Mouse (Mus musculus) limb, embryonic 11.5 days (tissue): ENCODE data around the gene Gtf2h3. TPM values are rescaled to one million over a fixed set of nuclear protein-coding genes. Genes with fewer than 3 reads are reported as not detected.

ENCODE experiments used
- ATAC-seq: fragments of 200-750 bp; cut with Nextera tagmentation; 2 replicates; pipeline ENCODE4 v1.8.0; 2017; ENCODE audit warnings: low read depth; ENCODE audit not compliant: insufficient number of reproducible peaks, low FRiP score, low TSS enrichment
- DNase-seq: peaks from one replicate; pipeline ENCODE4 v3.0.0-alpha.2; 2015; ENCODE audit warnings: low spot score
- H3K27ac ChIP-seq: fragments of 300-500 bp; sonication (generic); replicated peaks from 2 replicates; pipeline ENCODE4 v1.5.1; 2014; ENCODE audit warnings: low read depth, mild to moderate bottlenecking, low read length
- H3K27me3 ChIP-seq: fragments of 300-500 bp; sonication (generic); 2 replicates; pipeline ENCODE4 v1.6.1; 2014; ENCODE audit warnings: mild to moderate bottlenecking, low read length, mixed read lengths; ENCODE audit not compliant: control insufficient read depth, insufficient read depth
- H3K36me3 ChIP-seq: fragments of 300-500 bp; sonication (generic); 2 replicates; pipeline ENCODE4 v1.6.1; 2014; ENCODE audit warnings: mild to moderate bottlenecking, low read length, moderate library complexity, mixed read lengths; ENCODE audit not compliant: control insufficient read depth, insufficient read depth
- H3K4me1 ChIP-seq: fragments of 300-500 bp; sonication (generic); 2 replicates; pipeline ENCODE4 v1.6.1; 2014; ENCODE audit warnings: low read length, mixed read lengths; ENCODE audit not compliant: control insufficient read depth, insufficient read depth
- H3K4me2 ChIP-seq: fragments of 300-500 bp; sonication (generic); 2 replicates; pipeline ENCODE4 v1.6.1; 2014; ENCODE audit warnings: low read depth, mild to moderate bottlenecking, moderate library complexity; ENCODE audit not compliant: severe bottlenecking
- H3K4me3 ChIP-seq: fragments of 300-500 bp; sonication (generic); 2 replicates; pipeline ENCODE4 v1.5.1; 2014; ENCODE audit warnings: low read depth, low read length
- H3K9ac ChIP-seq: fragments of 300-500 bp; sonication (generic); 2 replicates; pipeline ENCODE4 v1.6.1; 2014; ENCODE audit warnings: mild to moderate bottlenecking, low read length
- H3K9me3 ChIP-seq: fragments of 300-500 bp; sonication (generic); 2 replicates; pipeline ENCODE4 v1.6.1; 2016; ENCODE audit warnings: low read length; ENCODE audit not compliant: control insufficient read depth
- WGBS: fragments of 180-500 bp; shearing (Covaris S2); extraction: QIAGEN DNeasy Blood & Tissue Kit; methylation state at CpG from one replicate; pipeline ENCODE4 v1.1.7; 2014; 5-methylcytosine and 5-hydroxymethylcytosine counted together
- polyA plus RNA-seq: library from polyadenylated mRNA; unstranded; fragments of >200 nt; fragmentation: Nextera tagmentation; extraction: Ambion mirVana; gene quantifications from 2 replicates; pipeline ENCODE4 v1.2.1, GENCODE M21; 2014

The Gtf2h3 gene
- polyA plus RNA-seq: 98.7 and 107 TPM in 2 replicates

DNA sequence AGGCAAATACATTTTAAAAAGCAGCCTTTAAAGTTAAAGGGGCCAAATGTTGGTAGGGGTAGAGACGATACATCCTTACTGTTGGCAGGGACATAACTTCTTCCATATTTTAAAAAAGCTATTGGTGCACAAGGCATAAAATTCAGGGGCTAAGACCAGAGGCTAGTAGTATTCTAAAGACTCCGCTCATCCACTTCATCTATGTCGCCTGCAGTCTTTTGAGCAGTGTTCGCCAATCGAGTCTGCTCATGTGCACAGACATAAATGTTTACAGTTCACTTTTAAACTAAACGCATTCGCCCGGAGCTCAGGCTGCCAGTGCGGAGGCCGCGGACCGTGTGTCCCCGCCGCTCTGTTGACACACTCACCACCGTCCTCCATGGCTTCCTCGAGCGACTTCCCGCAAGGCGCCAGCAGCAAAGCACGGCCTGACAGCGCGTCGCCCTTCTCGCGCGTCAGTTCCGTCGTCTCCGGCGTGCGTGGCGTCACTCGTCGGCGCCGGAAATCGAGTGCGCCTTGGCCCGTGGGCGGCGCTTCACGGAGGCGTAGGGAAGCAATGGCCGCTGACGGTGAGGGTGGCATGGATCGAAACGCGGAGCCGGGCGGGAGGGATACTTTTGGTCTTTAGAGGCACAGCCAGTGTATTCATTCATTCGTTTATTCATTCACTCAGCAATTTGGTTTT is at the start of gene Gtf2h3, which contains the start of gene Eif2b1:
Gtf2h3 (plus strand) TSS at position 508 of the 685 bp plus-strand sequence.
Eif2b1 (minus strand) TSS at position 499 of the 685 bp plus-strand sequence.
- DNase-seq (peak; percentile 97), ATAC-seq (peak; percentile 82)
- Histone ChIP-seq H3K4me2 (peak within 1 kb of the TSS; percentile 73), H3K4me1 (peaks cover 8% of the 10 kb centered on the region), H3K9me3 (no peaks in the 10 kb centered on the region), H3K9ac (peak within 1 kb of the TSS; percentile 71), H3K36me3 (peaks cover 9% of the 10 kb centered on the region), H3K4me3 (peak within 1 kb of the TSS; percentile 67), H3K27me3 (no peaks in the 10 kb centered on the region), H3K27ac (no peak within 1 kb of the TSS)
- under 1% methylated on average over 51 of the region's 51 CpGs for WGBS

DNA sequence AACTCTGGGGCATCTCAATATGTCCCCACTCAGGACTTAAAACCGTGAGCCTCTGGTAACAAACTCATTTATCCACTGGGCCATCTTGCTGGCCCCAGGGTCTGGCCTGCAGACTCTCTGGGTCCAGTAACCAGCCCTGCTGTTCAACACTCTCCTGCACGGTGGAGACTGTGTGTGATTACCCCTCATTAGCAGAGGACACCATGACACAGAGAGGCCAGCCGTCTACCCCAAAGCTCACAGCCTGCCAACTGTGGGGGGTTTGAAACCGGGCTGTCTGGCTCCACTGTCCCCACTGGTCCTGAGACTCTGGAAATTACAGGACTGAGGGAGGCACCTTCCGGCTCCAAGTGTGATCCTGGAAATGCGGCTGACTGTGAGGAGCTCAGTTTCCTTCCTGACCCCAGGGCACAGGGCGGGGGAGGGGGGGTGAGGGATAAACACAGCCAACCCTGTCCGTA is 49.7 kb upstream of the Gtf2h3 start:
- peaks cover 25% of the 10 kb centered on the region for H3K4me1 ChIP-seq
- no peaks in the 10 kb centered on the region for H3K9me3 ChIP-seq
- no peak for DNase-seq
- no peaks in the 10 kb centered on the region for H3K27me3 ChIP-seq
- H3K27ac ChIP-seq: peak overlapping the region; percentile 21; the same call in 1 of the 2 replicates
- H3K36me3 ChIP-seq: no peaks in the 10 kb centered on the region
- 12% methylated on average over 8 of the region's 8 CpGs for WGBS
- H3K4me3 ChIP-seq: peak overlapping the region; percentile 84
- H3K4me2 ChIP-seq: peak overlapping the region; percentile 72
- peak overlapping the region; percentile 49; the same call in 1 of the 2 replicates for H3K9ac ChIP-seq
- no peak for ATAC-seq

DNA sequence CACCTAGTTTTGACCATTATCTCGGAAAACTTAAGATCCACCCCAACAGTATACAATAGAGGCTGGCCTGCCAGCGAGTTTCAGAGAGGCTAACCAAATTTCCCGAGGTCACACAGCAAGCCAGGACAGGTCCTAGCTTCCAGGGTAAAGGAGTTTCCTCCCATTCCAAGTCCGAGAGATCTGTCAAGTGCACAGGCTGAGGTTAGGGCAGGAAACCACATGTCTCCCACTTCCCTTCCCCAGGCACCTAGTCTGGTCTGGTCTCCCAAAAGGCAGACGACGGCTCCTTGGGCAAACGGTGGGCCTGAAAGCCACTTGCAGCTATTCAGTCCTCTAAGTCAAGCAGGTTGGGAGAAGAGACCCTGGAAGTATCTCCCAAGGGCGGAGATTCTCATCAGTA is 49.2 kb upstream of the Gtf2h3 start:
- peak overlapping the region; percentile 84 for H3K4me3 ChIP-seq
- no peak overlapping the region for H3K9ac ChIP-seq

DNA sequence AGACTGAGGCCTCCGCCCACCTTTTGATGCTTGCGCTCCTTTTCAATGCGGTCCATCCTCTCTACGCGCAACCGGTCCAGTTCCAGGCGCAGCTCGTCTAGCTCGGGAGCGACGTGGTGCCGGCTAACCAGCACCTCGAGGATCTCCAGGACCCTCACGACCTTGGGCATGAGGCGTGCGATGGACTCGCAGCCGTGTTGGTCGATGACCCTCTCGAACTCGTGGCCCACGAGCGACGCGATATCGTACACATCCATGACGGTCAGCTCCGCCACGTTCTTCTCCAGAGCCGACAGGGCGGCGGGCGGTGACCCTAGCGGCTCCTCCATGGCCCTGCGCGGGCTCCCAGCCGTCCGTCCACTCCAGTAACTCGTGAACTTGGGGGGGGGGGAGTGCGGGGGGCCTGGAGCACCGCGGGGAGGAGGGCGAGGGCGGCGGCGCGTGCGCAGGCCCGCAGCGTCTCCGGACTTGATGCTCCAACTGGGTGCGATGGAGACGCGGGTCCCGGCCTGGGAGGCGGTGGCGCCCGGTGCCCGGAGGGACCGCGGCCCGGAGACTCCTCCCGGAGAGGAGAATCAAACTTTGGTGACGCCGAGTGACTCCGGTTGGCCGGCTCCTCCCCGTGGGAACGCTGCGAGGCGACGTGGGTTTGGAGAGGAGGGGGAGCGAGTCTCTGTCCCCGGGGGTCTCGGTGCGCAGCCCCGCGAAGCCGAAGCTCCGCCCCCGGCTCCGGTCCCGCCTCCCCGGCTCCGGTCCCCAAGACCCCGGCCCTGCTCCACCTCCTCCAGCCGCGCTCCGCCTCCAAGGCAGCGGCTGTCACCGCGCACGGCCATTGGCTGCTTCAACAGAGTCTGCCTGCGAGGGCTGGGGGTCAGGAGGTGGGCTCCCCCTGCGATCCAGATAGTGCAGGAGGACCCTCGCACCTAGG is 48.0 kb upstream of the Gtf2h3 start, which contains the start of gene Rilpl1:
Rilpl1 (minus strand) TSS at position 737 of the 928 bp plus-strand sequence.
- Histone ChIP-seq H3K4me1 (peaks cover 25% of the 10 kb centered on the region), H3K27me3 (no peaks in the 10 kb centered on the region)
- WGBS: under 1% methylated on average over 78 of the region's 96 CpGs

More for the DNA sequence above, 49.2 kb upstream of the Gtf2h3 start:
- DNase-seq (no peak), ATAC-seq (no peak)
- H3K9me3 ChIP-seq: no peaks in the 10 kb centered on the region
- H3K4me1 ChIP-seq: peaks cover 25% of the 10 kb centered on the region
- no peaks in the 10 kb centered on the region for H3K27me3 ChIP-seq
- H3K4me2 ChIP-seq: peak overlapping the region; percentile 72
- H3K27ac ChIP-seq: no peak overlapping the region
- no peaks in the 10 kb centered on the region for H3K36me3 ChIP-seq
- WGBS: 55% methylated on average over 8 of the region's 8 CpGs

DNA sequence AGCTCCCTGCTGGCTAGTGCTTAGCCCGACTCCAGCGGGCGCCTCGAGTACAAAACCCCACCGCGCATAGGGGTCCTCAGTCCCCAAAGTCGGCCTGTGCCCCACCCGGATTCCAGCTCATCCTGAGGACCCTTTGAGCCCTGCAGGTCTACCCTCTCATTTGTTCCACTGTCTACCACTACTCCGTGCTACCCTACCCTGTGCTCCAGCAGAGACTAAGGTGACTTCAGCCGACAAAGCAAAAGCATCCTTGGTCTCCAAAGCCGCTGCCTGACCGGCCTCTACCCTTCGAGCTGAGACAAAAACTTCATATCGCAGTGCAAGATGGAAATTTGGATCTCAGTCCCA is 47.4 kb upstream of the Gtf2h3 start:
- no peak for DNase-seq
- H3K4me3 ChIP-seq: peak overlapping the region; percentile 84
- peaks cover 25% of the 10 kb centered on the region for H3K4me1 ChIP-seq
- no peaks in the 10 kb centered on the region for H3K9me3 ChIP-seq
- no peaks in the 10 kb centered on the region for H3K27me3 ChIP-seq
- peak overlapping the region; percentile 78 for H3K9ac ChIP-seq
- H3K27ac ChIP-seq: peak overlapping the region; percentile 38; the same call in 1 of the 2 replicates
- no peaks in the 10 kb centered on the region for H3K36me3 ChIP-seq
- no peak; the same call in 1 of the 2 replicates for ATAC-seq
- H3K4me2 ChIP-seq: peak overlapping the region; percentile 72
- WGBS: 10% methylated on average over 14 of the region's 14 CpGs

More for the DNA sequence above, 48.0 kb upstream of the Gtf2h3 start, which contains the start of gene Rilpl1:
- ATAC-seq (peak; percentile 88), DNase-seq (peak; percentile 94)
- Histone ChIP-seq H3K4me3 (peak within 1 kb of the TSS; percentile 84), H3K36me3 (no peaks in the 10 kb centered on the region), H3K9me3 (no peaks in the 10 kb centered on the region), H3K27ac (peak within 1 kb of the TSS; percentile 38; the same call in 1 of the 2 replicates), H3K4me2 (peak within 1 kb of the TSS; percentile 72), H3K9ac (peak within 1 kb of the TSS; percentile 78)

DNA sequence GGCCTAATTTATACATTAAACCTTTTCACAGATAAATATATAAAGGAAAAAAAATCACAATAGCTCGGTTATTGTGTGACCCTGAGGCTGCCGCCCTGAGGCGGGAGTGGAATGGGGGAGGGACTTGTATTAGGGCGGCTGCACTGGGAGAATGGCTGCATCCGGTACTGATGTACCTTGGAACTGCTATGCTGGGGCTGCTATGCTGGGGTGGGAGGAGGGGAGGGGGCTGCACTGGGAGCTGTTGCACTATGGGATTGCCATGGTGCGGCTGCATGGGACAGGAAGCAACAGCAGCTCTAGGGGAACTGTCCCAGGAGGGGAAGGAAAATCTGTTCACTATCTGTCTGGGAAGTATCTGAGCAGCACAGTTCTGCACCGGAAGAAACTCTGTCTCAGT is 46.5 kb upstream of the Gtf2h3 start:
- peaks cover 25% of the 10 kb centered on the region for H3K4me1 ChIP-seq
- WGBS: 46% methylated on average over 7 of the region's 7 CpGs
- DNase-seq: peak; percentile 51
- no peak overlapping the region for H3K9ac ChIP-seq
- no peaks in the 10 kb centered on the region for H3K9me3 ChIP-seq
- H3K27ac ChIP-seq: no peak overlapping the region; the same call in 1 of the 2 replicates
- no peaks in the 10 kb centered on the region for H3K27me3 ChIP-seq
- H3K4me2 ChIP-seq: no peak overlapping the region
- no peak for ATAC-seq
- no peaks in the 10 kb centered on the region for H3K36me3 ChIP-seq
- H3K4me3 ChIP-seq: no peak overlapping the region; the same call in 1 of the 2 replicates

DNA sequence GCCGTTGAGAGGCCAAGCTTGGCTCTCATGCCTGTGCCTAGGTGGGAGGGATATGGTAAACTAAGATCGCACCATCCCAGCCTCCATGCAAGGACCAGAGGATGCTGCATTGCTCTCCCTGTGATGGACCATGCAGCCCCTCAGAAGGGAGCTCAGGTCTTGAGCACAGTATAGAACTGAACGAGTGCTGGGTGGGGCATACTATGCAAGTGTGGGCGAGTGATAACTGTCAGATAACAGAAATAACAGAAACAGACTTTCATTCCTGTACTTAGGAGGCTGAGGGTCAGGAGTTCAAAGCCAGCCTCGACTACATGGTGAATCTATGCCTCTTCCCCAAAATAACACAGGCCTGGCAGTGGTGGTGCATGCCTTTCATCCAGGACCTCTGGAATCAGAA is 43.9 kb upstream of the Gtf2h3 start:
- H3K36me3 ChIP-seq: no peaks in the 10 kb centered on the region
- peaks cover 8% of the 10 kb centered on the region for H3K4me1 ChIP-seq
- no peak for DNase-seq
- no peak overlapping the region for H3K9ac ChIP-seq
- WGBS: 67% methylated on average over 5 of the region's 5 CpGs
- no peak overlapping the region for H3K27ac ChIP-seq
- H3K4me2 ChIP-seq: no peak overlapping the region
- no peaks in the 10 kb centered on the region for H3K9me3 ChIP-seq
- no peaks in the 10 kb centered on the region for H3K27me3 ChIP-seq
- ATAC-seq: no peak
- no peak overlapping the region for H3K4me3 ChIP-seq

DNA sequence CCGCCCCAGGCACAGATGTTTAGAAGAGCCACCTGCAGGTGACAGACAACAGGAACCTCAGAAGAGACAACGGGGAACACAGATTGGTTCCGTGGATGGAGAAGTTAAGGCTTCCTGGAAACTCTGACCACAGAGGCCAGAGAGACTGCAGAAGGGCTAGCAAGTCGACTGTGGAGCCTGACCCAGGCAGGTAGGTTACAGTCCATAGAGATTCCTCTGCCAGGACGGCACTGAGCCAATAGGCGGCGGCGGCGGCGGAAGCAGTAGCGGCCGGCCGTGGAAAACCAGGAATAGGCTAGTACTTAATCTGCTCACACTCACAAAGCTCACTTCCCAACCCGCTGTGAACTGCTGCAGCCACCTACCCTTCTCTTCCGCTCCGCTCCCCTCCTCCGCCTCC is 42.2 kb upstream of the Gtf2h3 start:
- peaks cover 5% of the 10 kb centered on the region; the same call in 1 of the 2 replicates for H3K4me1 ChIP-seq
- H3K4me2 ChIP-seq: peak overlapping the region; percentile 24; the same call in 1 of the 2 replicates
- H3K27me3 ChIP-seq: no peaks in the 10 kb centered on the region
- H3K4me3 ChIP-seq: peak overlapping the region; percentile 5; the same call in 1 of the 2 replicates
- H3K9ac ChIP-seq: peak overlapping the region; percentile 28; the same call in 1 of the 2 replicates
- no peaks in the 10 kb centered on the region for H3K36me3 ChIP-seq
- no peaks in the 10 kb centered on the region for H3K9me3 ChIP-seq
- no peak overlapping the region for H3K27ac ChIP-seq
- no peak for ATAC-seq
- DNase-seq: peak; percentile 53
- WGBS: 6% methylated on average over 17 of the region's 17 CpGs
